In genomic region chr16:27287410-27287809, GRCm38 (mm10) we compare ENCODE assay signal across 50 mouse cellular contexts. TPM values are rescaled to one million over a fixed set of nuclear protein-coding genes. Genes with fewer than 3 reads are reported as not detected.
"Had no signal": no experiment of that assay in that cellular context is flagged by ENCODE, and none has a peak within 500 bp of the region (broad histone marks: within the 10 kb centered on the region; RNA-seq: fewer than 3 reads in every experiment).

No protein-coding gene starts in this region.

- H3K27ac ChIP-seq: heart, embryonic 10.5 days; heart, embryonic 13.5 days; heart, embryonic 15.5 days; hindbrain, embryonic 10.5 days; hindbrain, embryonic 12.5 days; hindbrain, embryonic 13.5 days; hindbrain, embryonic 14.5 days; hindbrain, embryonic 15.5 days; hindbrain, postnatal 0 days; intestine, embryonic 15.5 days; kidney, embryonic 15.5 days; kidney, postnatal 0 days; layer of hippocampus, adult 2 months; left cerebral cortex, adult 2 months had no signal

- H3K4me3 ChIP-seq: heart, embryonic 10.5 days; heart, embryonic 12.5 days; heart, embryonic 13.5 days; heart, embryonic 15.5 days; hindbrain, embryonic 10.5 days; hindbrain, embryonic 12.5 days; hindbrain, embryonic 13.5 days; hindbrain, embryonic 15.5 days; intestine, embryonic 15.5 days; kidney, embryonic 15.5 days; layer of hippocampus, adult 2 months; left cerebral cortex, adult 2 months had no signal

- DNase-seq: heart, postnatal 10 days; heart, postnatal 14 days; heart, postnatal 36 days; heart, postnatal 4 days; kidney, adult 11 months; kidney, adult 18-20 months; kidney, adult 2 months; kidney, adult 8-10 months; kidney, adult 9 months; kidney, postnatal 10 days; kidney, postnatal 14 days; kidney, postnatal 25 days; kidney, postnatal 36 days; kidney, postnatal 4 days; layer of hippocampus, adult 9-11 months; layer of hippocampus, postnatal 36 days had no signal

- H3K27me3 ChIP-seq: heart, embryonic 12.5 days; heart, embryonic 13.5 days; heart, embryonic 15.5 days; hindbrain, embryonic 12.5 days; hindbrain, embryonic 13.5 days; hindbrain, embryonic 15.5 days; intestine, embryonic 15.5 days; kidney, embryonic 15.5 days had no signal

- H3K4me1 ChIP-seq: heart, embryonic 10.5 days; heart, embryonic 12.5 days; heart, embryonic 13.5 days; heart, embryonic 15.5 days; hindbrain, embryonic 10.5 days; hindbrain, embryonic 12.5 days; hindbrain, embryonic 13.5 days; hindbrain, embryonic 15.5 days; intestine, embryonic 15.5 days; kidney, embryonic 15.5 days had no signal

- H3K9ac ChIP-seq: heart, embryonic 12.5 days; heart, embryonic 13.5 days; heart, embryonic 15.5 days; hindbrain, embryonic 12.5 days; hindbrain, embryonic 13.5 days; hindbrain, embryonic 14.5 days; hindbrain, embryonic 15.5 days; intestine, embryonic 15.5 days; kidney, embryonic 15.5 days had no signal

- H3K9me3 ChIP-seq: heart, embryonic 10.5 days; heart, embryonic 12.5 days; heart, embryonic 13.5 days; heart, embryonic 15.5 days; hindbrain, embryonic 10.5 days; hindbrain, embryonic 12.5 days; hindbrain, embryonic 13.5 days; hindbrain, embryonic 15.5 days; intestine, embryonic 15.5 days; kidney, embryonic 15.5 days had no signal

- H3K4me2 ChIP-seq: heart, embryonic 11.5 days; heart, embryonic 12.5 days; heart, embryonic 13.5 days; heart, embryonic 15.5 days; hindbrain, embryonic 12.5 days; hindbrain, embryonic 13.5 days; hindbrain, embryonic 14.5 days; hindbrain, embryonic 15.5 days; intestine, embryonic 15.5 days; kidney, embryonic 15.5 days had no signal

- H3K36me3 ChIP-seq: heart, embryonic 10.5 days; heart, embryonic 12.5 days; heart, embryonic 13.5 days; heart, embryonic 15.5 days; hindbrain, embryonic 10.5 days; hindbrain, embryonic 12.5 days; hindbrain, embryonic 13.5 days; hindbrain, embryonic 15.5 days; intestine, embryonic 15.5 days; kidney, embryonic 15.5 days had no signal

RNA-seq across cellular contexts. Expression of gene Ostn, which starts 19.9 kb away (rescaled TPM):
- total RNA-seq: heart, postnatal 10 days; heart, postnatal 14 days; heart, postnatal 25 days; heart, postnatal 36 days; heart, postnatal 4 days; hematopoietic stem cell, adult 5-6 weeks; hindbrain, postnatal 0 days; layer of hippocampus, adult 18-20 months; layer of hippocampus, adult 2 months; layer of hippocampus, adult 8-10 months; layer of hippocampus, postnatal 14 days; layer of hippocampus, postnatal 25 days; layer of hippocampus, postnatal 36 days; left cerebral cortex, adult 18-20 months; left cerebral cortex, adult 2 months had no signal
- polyA plus RNA-seq: heart, embryonic 10.5 days; heart, embryonic 11.5 days; heart, embryonic 12.5 days; heart, embryonic 13.5 days; heart, embryonic 14.5 days; heart, embryonic 15.5 days; heart, embryonic 16.5 days; heart, postnatal 0 days; hindbrain, embryonic 10.5 days; hindbrain, embryonic 11.5 days; hindbrain, embryonic 12.5 days; hindbrain, embryonic 13.5 days; hindbrain, embryonic 14.5 days; hindbrain, embryonic 15.5 days; hindbrain, embryonic 16.5 days; hindbrain, postnatal 0 days; inflammation-experienced regulatory T-cells, adult 6 months; intestine, embryonic 14.5 days; intestine, embryonic 16.5 days; intestine, postnatal 0 days; kidney, adult 2 months; kidney, embryonic 14.5 days; kidney, postnatal 0 days; large intestine, adult 2 months had no signal
